Mouse (Mus musculus) testis, adult 2 months (tissue): ENCODE measurements around the gene Mpped2.

ENCODE experiments used
- CTCF ChIP-seq: fragments of 200-500 bp; IDR thresholded peaks from 2 replicates; pipeline ENCODE4 v1.5.1; 2012; ENCODE audit warnings: low read depth, mild to moderate bottlenecking, inconsistent platforms, low read length, moderate library complexity; ENCODE audit not compliant: control insufficient read depth, insufficient read depth, insufficient replicate concordance
- POLR2A ChIP-seq: fragments of 200-500 bp; IDR thresholded peaks from 2 replicates; pipeline ENCODE4 v1.6.1; 2012; ENCODE audit warnings: low read depth, mild to moderate bottlenecking, inconsistent platforms, low read length, moderate library complexity; ENCODE audit not compliant: control insufficient read depth

DNA sequence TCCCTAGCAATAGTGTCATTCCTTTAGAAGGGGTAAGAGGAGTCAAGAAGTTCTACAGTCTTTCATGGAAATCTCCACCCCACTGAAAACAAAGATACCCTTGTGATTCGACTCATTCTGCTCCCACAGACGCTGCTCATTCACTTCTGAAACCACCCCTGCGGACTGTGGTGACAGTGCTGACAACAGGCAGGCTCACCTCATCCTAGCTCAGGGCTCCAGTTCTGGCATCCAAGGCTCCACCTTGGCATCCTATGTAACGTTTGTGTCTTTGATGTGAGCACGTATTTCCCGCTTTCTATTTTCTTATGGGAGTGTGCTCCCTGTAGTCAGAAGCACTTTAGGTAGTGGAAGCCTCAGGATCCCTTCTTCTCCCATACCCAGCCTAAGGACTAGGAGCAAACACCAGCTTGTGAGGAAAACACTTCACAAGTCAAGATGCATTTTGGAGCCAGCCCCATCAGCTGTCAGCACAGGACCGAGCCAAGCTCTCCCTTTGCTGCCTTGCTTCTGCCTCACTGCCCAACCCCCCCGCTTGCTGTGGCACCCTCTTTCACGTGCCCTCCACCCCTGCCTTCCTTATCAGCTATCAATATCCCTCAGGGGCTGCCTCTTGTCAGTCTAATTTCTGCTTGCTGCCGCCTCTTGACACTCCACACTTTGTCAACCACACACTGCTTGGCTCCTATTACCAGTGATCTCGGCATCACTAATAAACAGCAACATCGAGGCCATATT, 135.7 kb downstream of the Mpped2 start:
- TF ChIP-seq CTCF (no peak), POLR2A (no peak)
